Mouse (Mus musculus): Measurements from ENCODE around the gene Serpinb1b.
"Not testable (repeated sequence)": the region's sequence is repeated elsewhere in the genome, so short reads cannot be mapped to it uniquely, and the experiment has no call there.

The Serpinb1b gene

DNA sequence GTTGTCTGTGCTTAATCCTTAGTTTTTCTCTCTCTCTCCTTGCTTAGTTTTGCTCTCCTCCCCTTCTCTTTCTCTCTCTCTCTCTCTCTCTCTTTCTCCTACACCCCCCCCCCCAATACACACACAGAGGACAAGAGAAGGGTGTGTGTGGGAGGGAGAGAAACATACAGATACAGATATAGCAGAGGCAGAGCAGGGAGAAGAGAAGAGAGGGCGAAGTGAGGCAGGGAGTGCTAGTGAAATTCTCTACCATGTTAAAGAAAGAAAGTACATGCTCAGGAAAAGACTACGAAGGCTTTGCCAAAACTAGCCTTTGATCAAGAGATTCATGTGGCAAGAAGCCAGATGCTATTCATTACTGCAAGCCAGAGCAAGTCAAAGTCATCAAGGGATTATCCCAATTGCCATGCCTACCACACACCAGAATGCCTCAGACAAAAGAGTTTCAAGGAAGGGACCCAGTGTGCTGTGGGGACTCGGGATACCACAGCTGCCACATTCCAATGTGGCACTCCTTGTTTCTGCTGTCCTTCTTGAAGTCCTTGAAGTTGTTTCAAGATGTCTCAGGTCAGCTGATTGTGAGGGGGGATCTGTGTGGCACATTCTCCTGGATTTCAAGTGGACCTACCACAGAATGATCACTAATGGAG lies at the start of gene Serpinb1b:
Serpinb1b (plus strand) TSS at position 520 of the 650 bp plus-strand sequence.
- no peak for DNase-seq (ENCODE audit: low read depth, low spot score)

DNA sequence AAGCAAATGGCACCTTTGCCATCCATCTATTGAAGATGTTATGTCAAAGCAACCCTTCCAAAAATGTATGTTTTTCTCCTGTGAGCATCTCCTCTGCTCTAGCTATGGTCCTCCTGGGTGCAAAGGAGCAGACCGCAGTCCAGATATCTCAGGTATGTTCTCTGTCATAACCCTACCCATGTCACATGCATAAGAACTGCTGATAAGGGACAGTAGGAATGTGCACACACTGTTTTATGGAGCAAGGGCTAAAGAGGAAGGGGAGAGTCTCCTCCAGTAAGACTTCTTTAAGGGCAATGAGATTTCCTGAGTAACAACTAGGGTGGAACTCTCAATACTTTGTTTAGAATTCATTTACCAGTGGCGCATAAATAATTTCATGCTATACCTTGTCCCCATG lies 48.9 kb upstream of the Serpinb1b start:
- DNase-seq (ENCODE audit: low read depth, low spot score) = not testable (repeated sequence)

DNA sequence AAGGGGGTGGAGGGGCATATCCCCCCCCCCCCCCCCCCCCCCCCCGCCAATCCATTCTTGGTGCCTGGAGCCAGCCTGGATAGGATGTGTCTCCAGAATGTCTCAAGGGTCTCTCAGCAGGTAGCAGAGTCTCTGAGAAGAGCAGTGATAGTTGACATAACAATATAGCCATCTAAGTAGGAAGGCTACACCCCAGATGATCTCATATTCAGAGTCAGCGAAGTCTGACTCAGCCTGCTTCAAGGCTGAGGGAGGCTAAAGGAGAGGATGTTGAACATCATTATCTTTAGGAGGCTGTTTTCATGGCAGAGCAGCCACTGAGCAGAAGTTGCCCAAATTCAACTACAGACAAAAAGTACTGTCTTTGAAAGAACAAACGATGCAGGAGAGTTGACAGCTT lies 48.1 kb upstream of the Serpinb1b start:
- no peak for DNase-seq (ENCODE audit: low read depth, low spot score)

DNA sequence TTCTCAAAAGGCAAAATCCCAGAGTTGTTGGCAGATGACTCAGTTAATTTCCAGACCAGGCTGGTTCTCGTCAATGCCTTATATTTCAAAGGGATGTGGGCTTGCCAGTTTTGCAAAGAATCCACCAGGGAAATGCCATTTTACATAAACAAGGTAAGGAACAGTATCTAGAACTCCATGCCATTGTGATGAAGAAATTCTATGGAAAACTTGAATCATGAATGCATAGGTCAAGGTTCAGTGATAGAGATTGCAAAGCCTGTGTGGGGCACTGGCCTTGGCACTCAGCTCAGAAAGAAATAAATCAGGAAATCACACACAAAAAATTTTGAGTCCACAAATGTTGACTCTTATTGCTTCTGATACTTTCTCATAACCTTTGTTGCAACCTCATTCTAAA lies 42.9 kb upstream of the Serpinb1b start:
- no peak for DNase-seq (ENCODE audit: low read depth, low spot score)

GRCm38 (mm10) chr13:33043542-33043941 lies 34.8 kb upstream of the Serpinb1b start:
- no peak for DNase-seq (ENCODE audit: low read depth, low spot score)

DNA sequence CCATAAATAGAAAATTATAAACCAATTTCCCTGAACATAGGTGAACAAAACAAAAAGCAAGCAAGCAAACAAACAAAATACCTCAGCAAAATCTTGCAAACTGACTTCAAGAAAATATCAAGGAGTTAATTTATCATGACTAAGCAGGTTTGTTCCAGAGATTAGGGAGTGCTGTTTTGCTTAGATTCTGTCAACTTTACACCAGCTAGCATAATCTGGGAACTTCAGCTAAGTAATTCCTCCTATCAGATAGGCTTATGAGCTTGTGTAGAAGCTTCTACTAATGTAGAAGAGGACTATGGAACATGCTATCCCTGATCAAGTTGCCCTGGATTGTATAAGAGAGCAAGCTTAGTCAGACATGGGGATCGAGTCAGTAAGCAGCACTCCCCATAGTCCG lies 31.1 kb upstream of the Serpinb1b start:
- no peak for DNase-seq (ENCODE audit: low read depth, low spot score)

- no peak for DNase-seq (ENCODE audit: low read depth, low spot score)
Observed at GRCm38 (mm10) chr13:33048187-33048586, 30.2 kb upstream of the Serpinb1b start.

DNA sequence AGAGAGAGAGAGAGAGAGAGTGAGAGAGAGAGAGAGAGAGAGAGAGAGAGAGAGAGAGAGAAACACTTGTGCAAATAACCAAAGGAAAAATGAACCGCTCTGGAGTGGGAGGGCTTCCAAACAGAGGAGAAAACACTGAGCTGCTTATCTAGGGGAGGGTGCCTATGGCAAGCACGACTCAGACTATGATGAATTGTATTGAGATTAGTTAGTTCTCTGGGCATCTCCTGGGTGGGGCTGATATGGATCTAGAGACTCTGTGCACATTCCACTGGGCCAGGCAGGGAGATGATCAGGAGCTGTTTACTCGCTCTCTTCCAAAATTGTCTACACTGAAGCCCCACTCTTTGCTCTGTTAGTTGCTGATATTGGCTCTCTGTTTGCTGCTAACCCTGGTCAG lies 26.7 kb upstream of the Serpinb1b start:
- DNase-seq (ENCODE audit: low read depth, low spot score) = no peak

- no peak for DNase-seq (ENCODE audit: low read depth, low spot score)
Observed at GRCm38 (mm10) chr13:33063048-33063447, 15.3 kb upstream of the Serpinb1b start.

DNA sequence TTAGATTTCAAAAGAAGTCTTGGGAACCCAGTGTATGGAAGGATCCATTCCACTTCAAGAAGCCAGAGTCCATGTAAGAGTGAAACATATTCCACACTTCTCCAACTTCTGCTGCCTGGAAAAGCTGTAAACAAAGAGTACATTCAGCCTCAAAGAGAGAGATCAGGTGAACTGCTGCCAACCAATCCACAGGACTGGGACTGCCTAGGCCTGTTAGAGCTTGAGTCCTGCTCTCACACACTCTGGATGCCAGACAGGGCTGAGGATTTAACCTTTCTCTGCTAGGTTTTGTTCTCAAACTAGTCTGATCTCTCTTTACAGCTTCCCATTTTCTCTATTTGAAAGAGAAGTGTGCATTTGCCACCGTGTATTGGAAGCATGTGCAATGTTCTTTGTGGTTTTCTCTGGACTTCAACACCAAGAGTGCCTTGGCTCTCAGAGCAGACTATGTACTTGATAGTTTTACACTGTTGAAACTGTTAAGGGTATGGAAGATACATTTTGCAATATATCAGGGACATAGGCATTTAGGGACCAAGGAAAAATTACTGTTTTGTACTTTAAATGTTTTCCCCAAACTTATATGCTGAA lies 10.9 kb upstream of the Serpinb1b start:
- no peak for DNase-seq (ENCODE audit: low read depth, low spot score)

- no peak for DNase-seq (ENCODE audit: low read depth, low spot score)
Observed at GRCm38 (mm10) chr13:33068164-33068563, 10.2 kb upstream of the Serpinb1b start.

DNA sequence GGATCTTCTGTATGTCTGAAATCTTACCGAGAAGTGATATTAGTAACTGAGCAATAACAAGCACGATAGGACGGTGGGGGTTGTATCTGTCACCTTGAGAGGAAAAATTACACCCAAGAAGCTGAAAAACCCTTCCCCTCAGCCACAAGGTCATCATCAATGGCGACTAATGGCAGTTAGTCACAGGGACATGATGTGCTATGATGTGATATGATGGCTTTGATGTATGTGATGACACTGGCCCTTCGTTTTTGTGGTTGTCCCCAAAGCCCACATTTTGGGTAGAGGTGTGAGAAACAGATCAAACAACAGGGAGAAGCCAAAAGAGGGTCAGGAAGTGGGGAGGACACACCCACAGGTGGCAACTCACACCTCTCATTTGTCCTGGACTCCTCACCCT lies 6.6 kb upstream of the Serpinb1b start:
- no peak for DNase-seq (ENCODE audit: low read depth, low spot score)

DNA sequence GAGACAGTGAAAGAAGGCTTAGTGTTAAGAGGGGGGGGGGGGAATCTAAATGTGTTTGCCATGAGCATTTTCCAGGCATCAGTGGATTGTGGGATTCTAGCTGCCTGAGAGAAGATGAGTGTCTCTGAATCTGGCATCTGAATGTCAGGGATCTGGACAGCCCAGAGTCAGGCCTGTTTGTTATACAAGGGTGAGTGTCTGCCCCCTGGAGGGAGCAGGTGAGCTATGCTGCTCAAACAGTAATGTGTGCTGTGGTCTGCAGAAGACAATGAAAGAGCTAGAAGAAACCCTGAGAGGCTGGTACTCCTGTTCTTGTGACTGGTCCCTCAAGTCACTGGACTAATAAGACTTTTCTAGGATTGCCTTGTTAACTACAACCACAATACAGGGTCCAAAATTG lies 4.3 kb upstream of the Serpinb1b start:
- no peak for DNase-seq (ENCODE audit: low read depth, low spot score)

DNA sequence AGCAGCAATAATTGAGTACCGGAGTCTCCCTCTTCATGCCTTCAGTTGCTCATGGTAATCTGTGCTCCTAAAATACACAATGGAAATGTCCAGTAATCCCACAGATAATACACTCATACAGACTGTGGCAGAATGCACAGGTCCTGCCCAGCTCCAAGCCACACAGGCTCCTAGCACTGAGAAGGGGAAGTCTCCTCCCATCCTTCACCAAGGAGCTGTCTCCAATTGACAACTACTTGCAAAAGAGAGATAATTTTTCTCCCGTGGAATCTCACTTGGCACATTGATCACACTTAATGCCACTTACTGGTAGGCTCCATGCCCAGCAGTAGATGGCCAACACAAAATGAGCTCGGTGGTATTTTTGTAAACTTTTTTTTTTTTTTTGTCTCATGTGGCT lies 2.1 kb upstream of the Serpinb1b start:
- no peak for DNase-seq (ENCODE audit: low read depth, low spot score)

DNA sequence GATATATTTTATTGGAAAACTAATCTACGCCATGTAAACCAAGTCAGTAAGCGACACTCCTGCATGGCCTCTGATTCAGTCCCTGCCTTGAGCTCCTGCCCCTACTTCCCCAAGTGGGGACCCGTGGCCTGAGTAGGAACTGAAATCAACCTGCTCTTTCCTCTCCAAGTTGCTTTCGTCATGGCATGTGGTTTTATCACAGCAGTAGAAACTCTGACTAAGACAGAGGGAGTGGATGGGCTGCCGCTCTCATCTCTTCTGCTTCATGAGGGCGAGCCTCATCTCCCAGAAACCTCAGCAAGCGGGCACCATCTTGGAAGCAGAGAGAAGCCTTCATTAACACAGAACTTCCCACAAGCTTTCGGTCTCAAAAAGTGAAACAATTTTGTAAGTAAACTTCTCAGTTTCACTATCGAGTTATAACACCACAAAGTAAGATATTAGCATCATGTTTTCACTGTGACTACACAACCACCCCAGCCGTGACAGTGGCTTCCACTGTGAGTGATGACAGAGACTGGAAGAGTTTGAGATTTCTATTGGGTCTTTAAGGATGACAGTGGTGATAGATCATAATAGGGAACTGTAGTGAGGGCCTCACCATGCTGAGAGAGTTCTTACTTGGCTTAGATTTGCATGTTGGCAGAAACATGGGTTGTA lies 1.2 kb upstream of the Serpinb1b start:
- DNase-seq (ENCODE audit: low read depth, low spot score) = no peak

DNA sequence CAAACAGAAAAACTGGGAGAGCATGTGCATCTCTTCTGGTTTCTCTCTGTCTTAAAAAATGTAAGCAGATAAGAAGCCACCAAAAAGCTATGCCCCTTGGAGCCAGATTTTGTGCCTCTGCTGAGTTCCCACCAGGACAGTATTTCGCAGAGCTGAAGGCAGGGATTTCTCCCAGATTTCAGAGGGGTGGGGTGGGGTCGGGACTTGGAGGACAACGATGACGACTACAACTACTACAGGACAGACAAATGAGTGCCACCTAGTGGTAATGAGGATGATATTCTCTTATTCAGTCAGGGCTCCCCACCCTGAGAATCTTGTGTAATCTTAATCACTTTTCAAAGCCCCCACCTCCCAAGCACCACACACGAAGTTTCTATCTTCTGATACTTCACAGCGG lies 1.0 kb downstream of the Serpinb1b start:
- no peak for DNase-seq (ENCODE audit: low read depth, low spot score)

DNA sequence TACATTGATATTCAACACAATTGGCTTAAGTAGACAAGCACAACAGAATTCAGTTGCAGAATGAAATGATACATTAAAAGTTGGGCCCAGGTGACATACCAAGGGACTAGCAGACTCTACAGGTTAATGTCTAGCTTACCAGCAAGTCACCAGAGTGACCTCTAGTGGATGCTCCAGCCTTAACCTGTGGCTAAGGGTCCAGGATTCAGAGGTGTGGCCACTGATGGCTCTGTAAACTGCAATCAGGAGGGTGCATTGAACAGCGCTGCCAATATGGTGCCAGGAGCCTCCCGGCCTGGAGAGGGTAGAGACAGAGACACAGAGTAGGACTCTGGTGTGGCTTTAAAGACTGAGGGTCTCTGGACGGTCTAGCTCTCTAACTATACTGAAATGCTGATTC lies 2.0 kb downstream of the Serpinb1b start:
- no peak for DNase-seq (ENCODE audit: low read depth, low spot score)

DNA sequence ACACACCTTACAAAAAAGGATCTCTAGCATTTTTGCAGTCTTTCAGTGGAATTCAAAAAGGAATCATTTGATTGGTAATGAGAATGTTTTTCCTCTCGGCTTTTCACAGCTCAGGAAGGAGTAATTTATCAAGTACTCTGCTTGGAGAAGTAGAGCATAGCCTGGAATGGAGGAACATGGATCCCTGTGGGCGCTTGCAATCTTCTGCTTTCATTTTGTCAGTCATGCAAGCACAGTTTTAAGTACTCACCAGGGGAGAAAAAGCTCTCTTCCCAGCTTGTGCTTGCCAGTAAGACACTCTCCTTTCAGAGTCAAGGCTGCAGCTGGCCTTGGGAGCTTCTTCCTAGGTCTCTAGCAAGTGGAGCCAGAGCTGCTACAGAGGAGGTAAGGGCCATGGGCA lies 5.5 kb downstream of the Serpinb1b start:
- DNase-seq (ENCODE audit: low read depth, low spot score) = no peak

- DNase-seq (ENCODE audit: low read depth, low spot score) = no peak
Observed at GRCm38 (mm10) chr13:33084975-33085694, 6.8 kb downstream of the Serpinb1b start.

DNA sequence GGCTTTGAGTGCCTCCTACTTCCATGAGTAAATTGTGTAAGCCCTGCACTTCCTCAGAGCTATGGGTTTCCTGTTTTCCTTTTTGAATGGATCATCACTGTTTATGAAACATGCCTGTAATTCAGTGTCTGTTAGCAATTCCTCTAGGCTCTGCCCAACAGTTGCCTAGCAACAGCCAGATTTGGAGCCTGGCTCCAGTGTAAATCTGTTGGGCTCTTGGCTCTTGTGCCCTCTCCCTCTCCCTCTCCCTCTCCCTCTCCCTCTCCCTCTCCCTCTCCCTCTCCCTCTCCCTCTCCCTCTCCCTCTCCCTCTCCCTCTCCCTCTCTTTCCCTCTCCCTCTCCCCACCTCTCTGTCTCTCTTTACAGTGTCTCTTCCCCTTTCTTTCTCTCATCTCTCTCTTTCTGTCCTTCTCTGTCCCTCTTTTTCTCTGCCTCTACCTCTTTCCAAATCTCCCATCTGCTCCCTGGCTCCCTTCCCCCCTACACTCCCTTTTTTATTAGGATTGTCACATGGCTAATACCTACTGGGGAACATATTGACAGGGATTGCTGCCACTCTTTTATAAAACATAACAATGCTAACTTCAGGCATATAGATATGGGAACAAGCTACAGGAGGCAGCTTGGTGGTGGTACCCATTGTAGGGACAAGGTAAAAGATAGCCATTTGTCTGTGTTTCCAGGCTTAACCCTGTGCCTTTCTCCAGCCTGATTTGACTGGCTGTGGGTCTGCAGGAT lies 7.5 kb downstream of the Serpinb1b start:
- DNase-seq (ENCODE audit: low read depth, low spot score) = no peak

- DNase-seq (ENCODE audit: low read depth, low spot score) = no peak
Observed at GRCm38 (mm10) chr13:33089566-33089965, 11.2 kb downstream of the Serpinb1b start.

DNA sequence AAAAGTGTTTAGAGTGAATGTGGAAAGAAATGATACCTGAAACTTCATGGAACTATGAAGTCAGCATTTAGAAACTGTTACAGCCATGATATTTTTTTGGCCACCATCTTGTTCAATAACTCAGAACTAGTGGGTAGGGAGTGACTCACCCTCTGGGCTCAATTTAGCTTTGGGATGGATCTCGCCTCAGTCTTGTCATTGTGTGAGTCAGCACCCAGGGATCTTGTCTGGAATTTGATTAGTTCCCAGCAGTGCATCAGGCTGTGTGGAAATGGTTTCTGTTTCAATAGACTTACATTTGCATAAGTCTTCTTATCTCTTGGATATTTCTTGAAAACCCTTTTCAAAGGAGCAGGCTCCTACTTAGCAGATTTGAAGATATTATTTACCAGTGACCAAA lies 12.2 kb downstream of the Serpinb1b start:
- no peak for DNase-seq (ENCODE audit: low read depth, low spot score)

Measured in forelimb bud, embryonic 11.5 days (tissue).